Mouse (Mus musculus) CH12.LX (cell line): ENCODE results near the gene Dbx1.

Experiments used
- CTCF ChIP-seq, 2 experiments: IDR thresholded peaks in 1 of 2; conservative IDR thresholded peaks in 1 of 2; 2 replicates each; pipeline ENCODE4 v1.5.1; 2011 to 2012; ENCODE audit warnings: low read depth in 2 of 2, low read length in 2 of 2, improper control_type of control experiment in 1 of 2, inconsistent platforms in 1 of 2, mild to moderate bottlenecking in 1 of 2, moderate library complexity in 1 of 2
- E2F4 ChIP-seq: IDR thresholded peaks from 2 replicates; pipeline ENCODE4 v1.6.1; 2011; ENCODE audit warnings: low read depth, low read length, improper control_type of control experiment; ENCODE audit not compliant: insufficient replicate concordance
- ELF1 ChIP-seq: IDR thresholded peaks from 2 replicates; pipeline ENCODE4 v1.6.1; 2014; ENCODE audit warnings: low read depth, mild to moderate bottlenecking, inconsistent platforms, low read length, improper control_type of control experiment
- EP300 ChIP-seq: IDR thresholded peaks from 2 replicates; pipeline ENCODE4 v1.6.1; 2011; ENCODE audit warnings: low read length, improper control_type of control experiment
- JUND ChIP-seq: conservative IDR thresholded peaks from 2 replicates; pipeline ENCODE4 v1.6.1; 2011; ENCODE audit warnings: low read depth, low read length, improper control_type of control experiment
- POLR2A ChIP-seq: IDR thresholded peaks from 2 replicates; pipeline ENCODE4 v1.6.1; 2011; ENCODE audit warnings: low read depth, mild to moderate bottlenecking, improper control_type of control experiment, low read length
- TCF12 ChIP-seq: IDR thresholded peaks from 2 replicates; pipeline ENCODE4 v1.6.1; 2014; ENCODE audit warnings: low read depth, mild to moderate bottlenecking, inconsistent platforms, low read length, improper control_type of control experiment

DNA sequence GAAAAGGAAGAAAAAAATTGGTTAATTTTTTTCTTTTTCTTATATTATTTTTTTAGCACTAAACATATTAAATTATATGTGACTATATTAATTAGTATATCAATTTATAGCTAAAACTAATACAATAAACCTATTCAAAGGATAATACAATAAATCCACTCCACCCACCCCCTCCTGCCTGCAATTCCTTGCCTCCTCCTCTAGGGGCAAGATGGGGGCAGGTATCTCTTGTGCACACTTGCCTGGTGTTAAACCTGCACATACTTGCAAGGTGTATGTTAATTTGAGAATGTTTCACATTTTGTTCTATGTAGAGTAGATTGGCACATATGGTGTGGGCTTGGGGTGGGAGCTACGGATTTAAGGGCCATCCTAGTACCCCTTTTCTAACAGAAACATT, 16.5 kb downstream of the Dbx1 start:
- TF ChIP-seq JUND: no peak
- no peak for TF ChIP-seq TCF12
- TF ChIP-seq E2F4: no peak
- no peak for TF ChIP-seq EP300
- TF ChIP-seq CTCF (conservative IDR thresholded peaks at IDR 0.05 in 1 of 2, IDR thresholded peaks at IDR 0.05 in 1 of 2; ENCODE audit: low read depth in 2 of 2, low read length in 2 of 2): peak in 1 of 2 experiments; percentile 40; a peak in 2 of 4 replicates
- TF ChIP-seq POLR2A: no peak
- no peak for TF ChIP-seq ELF1
